Comparison of ENCODE assay signal across 15 mouse cellular contexts in the genomic region with DNA sequence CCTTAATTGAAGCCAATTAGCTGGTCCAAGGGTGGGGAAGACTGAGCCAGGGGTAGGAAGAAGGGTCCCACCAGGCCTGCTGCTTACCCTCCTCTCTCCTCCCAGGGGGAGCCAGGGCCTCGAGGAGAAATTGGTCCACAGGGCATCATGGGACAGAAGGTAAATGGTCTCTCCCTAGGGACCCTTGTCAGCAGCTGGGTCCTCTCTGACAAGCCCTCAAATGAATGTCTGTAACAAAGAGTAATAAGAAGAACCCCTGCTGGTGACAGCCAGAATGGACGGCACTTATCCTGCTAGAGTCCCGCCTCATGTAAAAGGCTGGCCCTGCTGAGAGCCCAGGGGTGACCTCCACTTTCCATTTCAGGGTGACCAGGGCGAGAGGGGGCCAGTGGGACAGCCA. TPM values are rescaled to one million over a fixed set of nuclear protein-coding genes. Genes with fewer than 3 reads are reported as not detected.
DNase-seq lines count a peak whose midpoint lies in the region; ATAC-seq and TF ChIP-seq lines count a peak whose summit lies in the region.
"Had no signal": no experiment of that assay in that cellular context is flagged by ENCODE, and none has a peak within 500 bp of the region (broad histone marks: within the 10 kb centered on the region; RNA-seq: fewer than 3 reads in every experiment).

No protein-coding gene starts in this region.

- 28% methylated on average over 4 of the region's 4 CpGs for WGBS in heart, embryonic 14.5 days
- 19% methylated on average over 4 of the region's 4 CpGs for WGBS in midbrain, embryonic 16.5 days
- WGBS in midbrain, embryonic 10.5 days: 20% methylated on average over 4 of the region's 4 CpGs
- 18% methylated on average over 4 of the region's 4 CpGs for WGBS in hindbrain, embryonic 15.5 days

- H3K27me3 ChIP-seq in heart, embryonic 14.5 days (ENCODE audit: control insufficient read depth, insufficient read depth, low read length): peaks cover 9% of the 10 kb centered on the region
- no peaks in the 10 kb centered on the region for H3K27me3 ChIP-seq in midbrain, embryonic 16.5 days (ENCODE audit: control insufficient read depth, insufficient read depth, low read depth, low read length)
- peaks cover 41% of the 10 kb centered on the region for H3K27me3 ChIP-seq in midbrain, embryonic 10.5 days (ENCODE audit: low read depth, poor library complexity, severe bottlenecking)
- no peaks in the 10 kb centered on the region for H3K27me3 ChIP-seq in hindbrain, embryonic 15.5 days

- H3K4me3 ChIP-seq in heart, embryonic 14.5 days (ENCODE audit: control insufficient read depth in 1 of 2, insufficient read depth in 1 of 2, low read depth in 1 of 2, low read length in 2 of 2): no peak overlapping the region
- H3K4me3 ChIP-seq in midbrain, embryonic 16.5 days (ENCODE audit: low read depth, low read length): no peak overlapping the region; the same call in 1 of the 2 replicates
- H3K4me3 ChIP-seq in midbrain, embryonic 10.5 days: no peak overlapping the region
- no peak overlapping the region for H3K4me3 ChIP-seq in hindbrain, embryonic 15.5 days
- H3K4me3 ChIP-seq in gastrocnemius, adult 2 months: no peak overlapping the region

- ATAC-seq in heart, embryonic 14.5 days (ENCODE audit: insufficient number of reproducible peaks, insufficient read depth, low FRiP score, low read depth): no peak
- 0 out of 2 replicates have a peak, but pooled peaks have one; percentile 18 for ATAC-seq in midbrain, embryonic 16.5 days
- no peak for ATAC-seq in hindbrain, embryonic 15.5 days (ENCODE audit: low FRiP score, low read depth)

- no peak overlapping the region for H3K27ac ChIP-seq in heart, embryonic 14.5 days (replicated peaks in 1 of 2; ENCODE audit: control insufficient read depth in 1 of 2, insufficient read depth in 1 of 2, low read depth in 2 of 2, low read length in 2 of 2)
- no peak overlapping the region for H3K27ac ChIP-seq in midbrain, embryonic 16.5 days (ENCODE audit: low read length)
- H3K27ac ChIP-seq in midbrain, embryonic 10.5 days (replicated peaks): no peak overlapping the region
- H3K27ac ChIP-seq in hindbrain, embryonic 15.5 days (replicated peaks): no peak overlapping the region
- no peak overlapping the region for H3K27ac ChIP-seq in gastrocnemius, adult 2 months
- H3K27ac ChIP-seq: embryonic facial prominence, embryonic 13.5 days had no signal

- intact Hi-C loops in gastrocnemius, adult 2 months (cut with DNase I): no loop called here

- TF ChIP-seq CTCF in gastrocnemius, adult 2 months (IDR thresholded peaks at IDR 0.05): no peak

- peak overlapping the region; percentile 51 for H3K4me2 ChIP-seq in heart, embryonic 14.5 days (ENCODE audit: low read length)
- H3K4me2 ChIP-seq in midbrain, embryonic 16.5 days (ENCODE audit: low read length): peak overlapping the region; percentile 43; the same call in 1 of the 2 replicates
- H3K4me2 ChIP-seq in hindbrain, embryonic 15.5 days: peak overlapping the region; percentile 54; the same call in 1 of the 2 replicates

- no peaks in the 10 kb centered on the region for H3K9me3 ChIP-seq in heart, embryonic 14.5 days (ENCODE audit: control insufficient read depth, low read length)
- H3K9me3 ChIP-seq in midbrain, embryonic 16.5 days (replicated peaks; ENCODE audit: control insufficient read depth, low read length, poor library complexity, severe bottlenecking): no peaks in the 10 kb centered on the region
- no peaks in the 10 kb centered on the region for H3K9me3 ChIP-seq in midbrain, embryonic 10.5 days (replicated peaks)
- H3K9me3 ChIP-seq in hindbrain, embryonic 15.5 days: no peaks in the 10 kb centered on the region
- H3K9me3 ChIP-seq: embryonic facial prominence, embryonic 13.5 days; G1E had no signal

- no peak for DNase-seq in heart, adult 8-10 months (ENCODE audit: low spot score)
- DNase-seq in midbrain, embryonic 10.5 days (ENCODE audit: low spot score): no peak
- DNase-seq in gastrocnemius, adult 2 months: no peak
- DNase-seq in layer of hippocampus, adult 11-12 months (ENCODE audit: low spot score): no peak
- DNase-seq: heart, postnatal 4 days; kidney, postnatal 14 days; lung, postnatal 14 days had no signal

- H3K4me1 ChIP-seq in heart, embryonic 14.5 days (ENCODE audit: control insufficient read depth in 2 of 2, insufficient read depth in 2 of 2, low read length in 2 of 2): peaks cover 9 to 11% of the 10 kb centered on the region in 2 experiments
- H3K4me1 ChIP-seq in midbrain, embryonic 16.5 days (ENCODE audit: control insufficient read depth, insufficient read depth, low read length): no peaks in the 10 kb centered on the region; the same call in 1 of the 2 replicates
- H3K4me1 ChIP-seq in midbrain, embryonic 10.5 days: peaks cover 16% of the 10 kb centered on the region
- peaks cover 10% of the 10 kb centered on the region for H3K4me1 ChIP-seq in hindbrain, embryonic 15.5 days (replicated peaks)

- no peaks in the 10 kb centered on the region for H3K36me3 ChIP-seq in heart, embryonic 14.5 days (ENCODE audit: control insufficient read depth, insufficient read depth, low read length)
- H3K36me3 ChIP-seq in midbrain, embryonic 16.5 days (ENCODE audit: control insufficient read depth, insufficient read depth, low read length): no peaks in the 10 kb centered on the region
- no peaks in the 10 kb centered on the region for H3K36me3 ChIP-seq in midbrain, embryonic 10.5 days
- H3K36me3 ChIP-seq in hindbrain, embryonic 15.5 days: no peaks in the 10 kb centered on the region

- H3K9ac ChIP-seq in heart, embryonic 14.5 days (ENCODE audit: low read length): 0 out of 2 replicates have a peak overlapping the region, but pooled peaks have one; percentile 38
- H3K9ac ChIP-seq in midbrain, embryonic 16.5 days (ENCODE audit: low read depth, low read length): no peak overlapping the region; the same call in 1 of the 2 replicates
- H3K9ac ChIP-seq in hindbrain, embryonic 15.5 days: no peak overlapping the region

RNA-seq across cellular contexts. Expression of gene Col9a2, which starts 12.7 kb away (rescaled TPM):
- polyA plus RNA-seq in heart, embryonic 14.5 days (2014; fragmentation: Nextera tagmentation; extraction: Ambion mirVana): 6.3 and 6.5 TPM in 2 replicates
- total RNA-seq in heart, adult 8-10 months (2022): not detected
- polyA plus RNA-seq in midbrain, embryonic 16.5 days (2015; fragmentation: Nextera tagmentation; extraction: Ambion mirVana): 13.1 and 16.7 TPM in 2 replicates
- polyA plus RNA-seq in midbrain, embryonic 10.5 days (2016; fragmentation: Nextera tagmentation; extraction: Ambion mirVana): 1.4 and 3.7 TPM in 2 replicates
- 22.7 and 27.8 TPM in 2 replicates for polyA plus RNA-seq in hindbrain, embryonic 15.5 days (2015; fragmentation: Nextera tagmentation; extraction: Ambion mirVana)
- total RNA-seq in gastrocnemius, adult 2 months (2021): under 1 TPM in 1 of 2 experiments, not detected in 1; 0.20 TPM
- total RNA-seq: G1E; neutrophil, adult 5-6 weeks had no signal
- polyA plus RNA-seq: G1E had no signal

RNA-seq across cellular contexts. Expression of gene Smap2, which starts 34.8 kb away (rescaled TPM):
- 13.7 and 14.8 TPM in 2 replicates for polyA plus RNA-seq in heart, embryonic 14.5 days (2014; fragmentation: Nextera tagmentation; extraction: Ambion mirVana)
- 10 to 100 TPM; 39.1 to 57.5 (median 49.1) TPM for total RNA-seq in heart, adult 8-10 months (2022)
- polyA plus RNA-seq in midbrain, embryonic 16.5 days (2015; fragmentation: Nextera tagmentation; extraction: Ambion mirVana): 41.1 and 43.2 TPM in 2 replicates
- 14.0 and 16.1 TPM in 2 replicates for polyA plus RNA-seq in midbrain, embryonic 10.5 days (2016; fragmentation: Nextera tagmentation; extraction: Ambion mirVana)
- polyA plus RNA-seq in hindbrain, embryonic 15.5 days (2015; fragmentation: Nextera tagmentation; extraction: Ambion mirVana): 42.1 and 48.4 TPM in 2 replicates
- 10 to 100 TPM; 10.8 to 18.2 TPM for total RNA-seq in gastrocnemius, adult 2 months (2021)

RNA-seq across cellular contexts. Expression of gene Zmpste24, which starts 46.2 kb away (rescaled TPM):
- polyA plus RNA-seq in heart, embryonic 14.5 days (2014; fragmentation: Nextera tagmentation; extraction: Ambion mirVana): 20.5 and 20.8 TPM in 2 replicates
- 10 to 100 TPM; 21.7 to 28.5 (median 24.3) TPM for total RNA-seq in heart, adult 8-10 months (2022)
- 23.2 and 25.4 TPM in 2 replicates for polyA plus RNA-seq in midbrain, embryonic 16.5 days (2015; fragmentation: Nextera tagmentation; extraction: Ambion mirVana)
- polyA plus RNA-seq in midbrain, embryonic 10.5 days (2016; fragmentation: Nextera tagmentation; extraction: Ambion mirVana): 29.1 and 31.8 TPM in 2 replicates
- polyA plus RNA-seq in hindbrain, embryonic 15.5 days (2015; fragmentation: Nextera tagmentation; extraction: Ambion mirVana): 24.3 and 26.3 TPM in 2 replicates
- total RNA-seq in gastrocnemius, adult 2 months (2021): 10 to 100 TPM; 15.0 to 20.3 TPM

RNA-seq across cellular contexts. Expression of gene Tmco2, which starts 57.2 kb away (rescaled TPM):
- polyA plus RNA-seq in heart, embryonic 14.5 days (2014; fragmentation: Nextera tagmentation; extraction: Ambion mirVana): not detected in 2 replicates
- not detected for total RNA-seq in heart, adult 8-10 months (2022)
- not detected in 2 replicates for polyA plus RNA-seq in midbrain, embryonic 16.5 days (2015; fragmentation: Nextera tagmentation; extraction: Ambion mirVana)
- not detected in 2 replicates for polyA plus RNA-seq in midbrain, embryonic 10.5 days (2016; fragmentation: Nextera tagmentation; extraction: Ambion mirVana)
- polyA plus RNA-seq in hindbrain, embryonic 15.5 days (2015; fragmentation: Nextera tagmentation; extraction: Ambion mirVana): not detected in 2 replicates
- not detected for total RNA-seq in gastrocnemius, adult 2 months (2021)
- total RNA-seq: heart, postnatal 4 days; left cerebral cortex, postnatal 36 days; neutrophil, adult 5-6 weeks had no signal
- polyA plus RNA-seq: embryonic facial prominence, embryonic 13.5 days; G1E; small intestine, adult 2 months had no signal
